Mouse (Mus musculus) embryo, embryonic 10.5 days (tissue): Measurements from ENCODE around the gene E130114P18Rik.

Experiments used
- DNase-seq: peaks from one replicate; pipeline ENCODE4 v3.0.0-alpha.2; 2015; ENCODE audit warnings: low spot score

The E130114P18Rik gene

GRCm38 (mm10) chr4:97751483-97752251 is 26.2 kb downstream of the E130114P18Rik start:
- DNase-seq = peak; percentile 66

GRCm38 (mm10) chr4:97751030-97751482 is 26.8 kb downstream of the E130114P18Rik start:
- DNase-seq = peak; percentile 98

GRCm38 (mm10) chr4:97750401-97750800 is 27.5 kb downstream of the E130114P18Rik start:
- no peak for DNase-seq

- DNase-seq = no peak
Observed at GRCm38 (mm10) chr4:97746106-97746900, 31.6 kb downstream of the E130114P18Rik start.

- peak; percentile 92 for DNase-seq
Observed at GRCm38 (mm10) chr4:97745296-97746105, 32.4 kb downstream of the E130114P18Rik start.

- DNase-seq = no peak
Observed at GRCm38 (mm10) chr4:97743932-97744331, 33.9 kb downstream of the E130114P18Rik start.

- DNase-seq = no peak
Observed at GRCm38 (mm10) chr4:97733392-97733791, 44.5 kb downstream of the E130114P18Rik start.

- no peak for DNase-seq
Observed at GRCm38 (mm10) chr4:97730416-97730815, 47.5 kb downstream of the E130114P18Rik start.

GRCm38 (mm10) chr4:97729999-97730398 is 47.9 kb downstream of the E130114P18Rik start:
- DNase-seq = no peak

GRCm38 (mm10) chr4:97728520-97728919 is 49.4 kb downstream of the E130114P18Rik start:
- no peak for DNase-seq

GRCm38 (mm10) chr4:97723374-97723773 is 54.5 kb downstream of the E130114P18Rik start:
- no peak for DNase-seq

GRCm38 (mm10) chr4:97722666-97723065 is 55.2 kb downstream of the E130114P18Rik start:
- DNase-seq = no peak

GRCm38 (mm10) chr4:97714616-97715015 is 63.3 kb downstream of the E130114P18Rik start:
- DNase-seq = no peak

- DNase-seq = no peak
Observed at GRCm38 (mm10) chr4:97714101-97714615, 63.7 kb downstream of the E130114P18Rik start.

GRCm38 (mm10) chr4:97712547-97712946 is 65.3 kb downstream of the E130114P18Rik start:
- peak; percentile 55 for DNase-seq

- DNase-seq = no peak
Observed at GRCm38 (mm10) chr4:97710048-97710765, 67.7 kb downstream of the E130114P18Rik start.

- DNase-seq = peak; percentile 18
Observed at GRCm38 (mm10) chr4:97707373-97708152, 70.3 kb downstream of the E130114P18Rik start.

GRCm38 (mm10) chr4:97696684-97697615 is 80.9 kb downstream of the E130114P18Rik start:
- no peak for DNase-seq

- DNase-seq = no peak
Observed at GRCm38 (mm10) chr4:97695414-97696040, 82.4 kb downstream of the E130114P18Rik start.
